Mouse (Mus musculus) cerebellum, adult 2 months (tissue): Measurements from ENCODE around the gene Rbm46.

Experiments used
- CTCF ChIP-seq: fragments of 200-500 bp; IDR thresholded peaks from 2 replicates; pipeline ENCODE4 v1.5.1; 2011; ENCODE audit warnings: low read depth, mild to moderate bottlenecking, control low read depth, low read length, moderate library complexity, borderline replicate concordance; ENCODE audit not compliant: insufficient read depth
- POLR2A ChIP-seq: fragments of 200-500 bp; IDR thresholded peaks from 2 replicates; pipeline ENCODE4 v1.6.1; 2011; ENCODE audit warnings: low read length, control low read depth, borderline replicate concordance; ENCODE audit not compliant: insufficient read depth

DNA sequence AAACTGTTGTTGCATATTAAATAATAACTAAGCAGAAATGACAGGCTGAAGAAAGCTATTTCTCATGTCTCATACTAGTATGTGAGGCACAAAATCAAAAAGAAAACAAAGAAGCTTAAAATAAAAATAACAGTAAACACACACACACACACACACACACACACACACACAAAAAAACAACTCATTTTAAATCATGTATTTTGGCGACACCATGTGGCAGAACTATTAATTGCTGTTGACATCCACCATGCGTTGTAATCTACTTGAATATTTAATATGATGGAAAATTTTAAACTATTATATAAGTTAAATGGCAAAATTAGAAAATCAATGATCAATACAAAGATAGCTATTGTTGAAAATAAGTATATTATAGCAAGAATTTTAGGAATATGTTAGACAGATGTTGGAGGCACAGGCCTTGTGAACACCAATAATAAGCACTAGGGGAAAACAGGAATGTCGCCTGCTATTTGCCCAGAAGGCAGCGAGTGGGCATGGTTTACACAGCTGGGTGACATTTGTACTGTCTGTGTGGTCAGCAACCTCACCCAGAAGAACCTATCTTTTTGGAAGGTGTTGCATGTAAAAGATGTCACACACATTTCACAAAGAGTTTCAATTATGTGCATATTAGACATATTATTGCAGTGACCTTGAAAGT, 18.7 kb downstream of the Rbm46 start:
- TF ChIP-seq CTCF (peak; percentile 50; the same call in 1 of the 2 replicates), POLR2A (no peak)
